Mouse (Mus musculus) heart, embryonic 11.5 days (tissue): Measurements from ENCODE around the gene Ncl. TPM values are rescaled to one million over a fixed set of nuclear protein-coding genes. Genes with fewer than 3 reads are reported as not detected.

Experiments used
- ATAC-seq: fragments of 200-750 bp; cut with Nextera tagmentation; replicated peaks from 2 replicates; pipeline ENCODE4 v1.8.0; 2017; ENCODE audit warnings: moderate library complexity; ENCODE audit not compliant: insufficient number of reproducible peaks, low FRiP score, low TSS enrichment
- H3K27ac ChIP-seq: fragments of 300-500 bp; sonication (generic); 2 replicates; pipeline ENCODE4 v1.5.1; 2014; ENCODE audit warnings: mild to moderate bottlenecking, low read depth, low read length
- H3K27me3 ChIP-seq: fragments of 300-500 bp; sonication (generic); 2 replicates; pipeline ENCODE4 v1.6.1; 2014; ENCODE audit warnings: mild to moderate bottlenecking, low read length, mixed read lengths; ENCODE audit not compliant: control insufficient read depth, insufficient read depth
- H3K36me3 ChIP-seq: fragments of 300-500 bp; sonication (generic); 2 replicates; pipeline ENCODE4 v1.6.1; 2014; ENCODE audit warnings: mild to moderate bottlenecking, low read length, moderate library complexity, mixed read lengths; ENCODE audit not compliant: control insufficient read depth, insufficient read depth
- H3K4me1 ChIP-seq: fragments of 300-500 bp; sonication (generic); 2 replicates; pipeline ENCODE4 v1.6.1; 2014; ENCODE audit warnings: low read length; ENCODE audit not compliant: control insufficient read depth, insufficient read depth
- H3K4me2 ChIP-seq: fragments of 300-500 bp; sonication (generic); 2 replicates; pipeline ENCODE4 v1.6.1; 2014; ENCODE audit warnings: mild to moderate bottlenecking, moderate library complexity
- H3K4me3 ChIP-seq: fragments of 300-500 bp; sonication (generic); 2 replicates; pipeline ENCODE4 v1.5.1; 2014; ENCODE audit warnings: low read depth, low read length
- H3K9ac ChIP-seq: fragments of 300-500 bp; sonication (generic); 2 replicates; pipeline ENCODE4 v1.6.1; 2014; ENCODE audit warnings: mild to moderate bottlenecking, low read depth, low read length, moderate library complexity
- H3K9me3 ChIP-seq: fragments of 300-500 bp; sonication (generic); replicated peaks from 2 replicates; pipeline ENCODE4 v1.6.1; 2016; ENCODE audit warnings: low read length; ENCODE audit not compliant: control insufficient read depth
- WGBS: fragments of 180-500 bp; shearing (Covaris S2); extraction: QIAGEN DNeasy Blood & Tissue Kit; methylation state at CpG from one replicate; pipeline ENCODE4 v1.1.7; 2014; ENCODE audit not compliant: insufficient replicate concordance; 5-methylcytosine and 5-hydroxymethylcytosine counted together
- polyA plus RNA-seq: library from polyadenylated mRNA; unstranded; fragments of >200 nt; fragmentation: Nextera tagmentation; extraction: Ambion mirVana; gene quantifications from 2 replicates; pipeline ENCODE4 v1.2.1, GENCODE M21; 2014

Ncl gene
- 287 and 296 TPM in 2 replicates for polyA plus RNA-seq

- Histone ChIP-seq H3K9ac (peak within 1 kb of the TSS; percentile 95), H3K4me1 (peaks cover 10% of the 10 kb centered on the region; the same call in 1 of the 2 replicates), H3K9me3 (no peaks in the 10 kb centered on the region), H3K4me2 (peak within 1 kb of the TSS; percentile 88), H3K27me3 (no peaks in the 10 kb centered on the region), H3K36me3 (peaks cover 18% of the 10 kb centered on the region), H3K27ac (peak within 1 kb of the TSS; percentile 100), H3K4me3 (peak within 1 kb of the TSS; percentile 96)
- peak; percentile 98 for ATAC-seq
- WGBS = under 1% methylated on average over 102 of the region's 102 CpGs
These were observed at the start of gene Ncl for GRCm38 (mm10) chr1:86358906-86359797. TSS of gene Ncl (minus strand) at chr1:86359400.

GRCm38 (mm10) chr1:86408515-86408914 is 49.3 kb upstream of the Ncl start:
- Histone ChIP-seq H3K9ac (no peak overlapping the region), H3K4me2 (no peak overlapping the region), H3K27me3 (no peaks in the 10 kb centered on the region), H3K4me3 (no peak overlapping the region), H3K36me3 (no peaks in the 10 kb centered on the region), H3K4me1 (no peaks in the 10 kb centered on the region), H3K27ac (no peak overlapping the region), H3K9me3 (no peaks in the 10 kb centered on the region)
- WGBS = 72% methylated on average over 10 of the region's 10 CpGs
- ATAC-seq = no peak

- Histone ChIP-seq H3K27me3 (no peaks in the 10 kb centered on the region), H3K4me2 (no peak overlapping the region), H3K27ac (no peak overlapping the region), H3K36me3 (no peaks in the 10 kb centered on the region), H3K4me1 (no peaks in the 10 kb centered on the region), H3K9me3 (no peaks in the 10 kb centered on the region), H3K9ac (no peak overlapping the region), H3K4me3 (no peak overlapping the region)
- ATAC-seq = no peak
- WGBS = 65% methylated on average over 8 of the region's 8 CpGs
These were observed 47.7 kb upstream of the Ncl start for GRCm38 (mm10) chr1:86406914-86407313.

- Histone ChIP-seq H3K4me3 (no peak overlapping the region), H3K9me3 (no peaks in the 10 kb centered on the region), H3K27me3 (no peaks in the 10 kb centered on the region), H3K36me3 (no peaks in the 10 kb centered on the region), H3K4me1 (no peaks in the 10 kb centered on the region), H3K9ac (no peak overlapping the region), H3K4me2 (no peak overlapping the region), H3K27ac (no peak overlapping the region)
- WGBS = 63% methylated on average over 4 of the region's 4 CpGs
- ATAC-seq = no peak
These were observed 47.1 kb upstream of the Ncl start for GRCm38 (mm10) chr1:86406313-86406712.

- H3K4me2 ChIP-seq = no peak overlapping the region
- H3K4me1 ChIP-seq = peaks cover 7% of the 10 kb centered on the region; the same call in 1 of the 2 replicates
- no peaks in the 10 kb centered on the region for H3K36me3 ChIP-seq
- no peak overlapping the region for H3K4me3 ChIP-seq
- no peak overlapping the region for H3K27ac ChIP-seq
- no peaks in the 10 kb centered on the region for H3K27me3 ChIP-seq
- no peak for ATAC-seq
- no peak overlapping the region for H3K9ac ChIP-seq
- no peaks in the 10 kb centered on the region for H3K9me3 ChIP-seq
- WGBS = 49% methylated on average over 5 of the region's 5 CpGs
These were observed 45.6 kb upstream of the Ncl start for GRCm38 (mm10) chr1:86404834-86405233.

GRCm38 (mm10) chr1:86400096-86400754 is 41.0 kb upstream of the Ncl start:
- Histone ChIP-seq H3K36me3 (no peaks in the 10 kb centered on the region), H3K4me2 (no peak overlapping the region), H3K27me3 (no peaks in the 10 kb centered on the region), H3K4me3 (no peak overlapping the region), H3K27ac (no peak overlapping the region), H3K9me3 (no peaks in the 10 kb centered on the region), H3K9ac (no peak overlapping the region), H3K4me1 (peaks cover 7% of the 10 kb centered on the region; the same call in 1 of the 2 replicates)
- 50% methylated on average over 8 of the region's 8 CpGs for WGBS
- ATAC-seq = no peak

- H3K9me3 ChIP-seq = no peaks in the 10 kb centered on the region
- WGBS = 94% methylated on average over 3 of the region's 3 CpGs
These were observed 40.1 kb upstream of the Ncl start for GRCm38 (mm10) chr1:86399322-86399721.

GRCm38 (mm10) chr1:86398222-86398621 is 39.0 kb upstream of the Ncl start:
- no peak overlapping the region for H3K4me3 ChIP-seq
- no peaks in the 10 kb centered on the region for H3K36me3 ChIP-seq
- H3K27me3 ChIP-seq = no peaks in the 10 kb centered on the region
- H3K9me3 ChIP-seq = no peaks in the 10 kb centered on the region
- WGBS = 61% methylated on average over 7 of the region's 7 CpGs
- H3K27ac ChIP-seq = no peak overlapping the region
- H3K9ac ChIP-seq = no peak overlapping the region
- no peak for ATAC-seq
- H3K4me2 ChIP-seq = no peak overlapping the region
- H3K4me1 ChIP-seq = peaks cover 7% of the 10 kb centered on the region; the same call in 1 of the 2 replicates

More at GRCm38 (mm10) chr1:86399322-86399721, 40.1 kb upstream of the Ncl start:
- Histone ChIP-seq H3K4me3 (no peak overlapping the region), H3K36me3 (no peaks in the 10 kb centered on the region), H3K27ac (no peak overlapping the region), H3K4me1 (peaks cover 7% of the 10 kb centered on the region; the same call in 1 of the 2 replicates), H3K9ac (no peak overlapping the region), H3K27me3 (no peaks in the 10 kb centered on the region), H3K4me2 (no peak overlapping the region)
- no peak for ATAC-seq
